Mouse (Mus musculus) MEL (cell line): ENCODE measurements around the gene Slc30a1.

Experiments used
- BHLHE40 ChIP-seq: IDR thresholded peaks from 2 replicates; pipeline ENCODE4 v1.6.1; 2012; ENCODE audit warnings: low read depth, mild to moderate bottlenecking, inconsistent platforms, low read length, improper control_type of control experiment, borderline replicate concordance
- CTCF ChIP-seq, 3 experiments: IDR thresholded peaks in 2 of 3; conservative IDR thresholded peaks in 1 of 3; 2 replicates each; pipeline ENCODE4 v1.5.1; 2011 to 2012; ENCODE audit warnings: low read length in 3 of 3, low read depth in 2 of 3, mild to moderate bottlenecking in 2 of 3, improper control_type of control experiment in 1 of 3, inconsistent platforms in 1 of 3, mixed read lengths in 1 of 3, moderate library complexity in 1 of 3; ENCODE audit not compliant: control insufficient read depth in 1 of 3, insufficient read depth in 1 of 3, poor library complexity in 1 of 3, severe bottlenecking in 1 of 3
- EP300 ChIP-seq, 2 experiments: IDR thresholded peaks; 2 replicates each; pipeline ENCODE4 v1.6.1; 2011; ENCODE audit warnings: improper control_type of control experiment in 2 of 2, low read length in 2 of 2, low read depth in 1 of 2, mild to moderate bottlenecking in 1 of 2
- GATA1 ChIP-seq: IDR thresholded peaks from 2 replicates; pipeline ENCODE4 v1.6.1; 2011; ENCODE audit warnings: low read depth, low read length, improper control_type of control experiment
- MAFK ChIP-seq: IDR thresholded peaks from 2 replicates; pipeline ENCODE4 v1.6.1; 2011; ENCODE audit warnings: low read depth, mild to moderate bottlenecking, low read length, improper control_type of control experiment, borderline replicate concordance
- POLR2A ChIP-seq, 2 experiments: IDR thresholded peaks; 2 replicates each; pipeline ENCODE4 v1.6.1; 2011 to 2012; ENCODE audit warnings: low read length in 2 of 2, mild to moderate bottlenecking in 2 of 2, control low read depth in 1 of 2, improper control_type of control experiment in 1 of 2, low read depth in 1 of 2, moderate library complexity in 1 of 2; ENCODE audit not compliant: control insufficient read depth in 1 of 2, insufficient read depth in 1 of 2, poor library complexity in 1 of 2
- UBTF ChIP-seq: IDR thresholded peaks from 2 replicates; pipeline ENCODE4 v1.6.1; 2012; ENCODE audit warnings: low read depth, mild to moderate bottlenecking, inconsistent platforms, low read length, improper control_type of control experiment, moderate library complexity, borderline replicate concordance; ENCODE audit not compliant: insufficient read depth

DNA sequence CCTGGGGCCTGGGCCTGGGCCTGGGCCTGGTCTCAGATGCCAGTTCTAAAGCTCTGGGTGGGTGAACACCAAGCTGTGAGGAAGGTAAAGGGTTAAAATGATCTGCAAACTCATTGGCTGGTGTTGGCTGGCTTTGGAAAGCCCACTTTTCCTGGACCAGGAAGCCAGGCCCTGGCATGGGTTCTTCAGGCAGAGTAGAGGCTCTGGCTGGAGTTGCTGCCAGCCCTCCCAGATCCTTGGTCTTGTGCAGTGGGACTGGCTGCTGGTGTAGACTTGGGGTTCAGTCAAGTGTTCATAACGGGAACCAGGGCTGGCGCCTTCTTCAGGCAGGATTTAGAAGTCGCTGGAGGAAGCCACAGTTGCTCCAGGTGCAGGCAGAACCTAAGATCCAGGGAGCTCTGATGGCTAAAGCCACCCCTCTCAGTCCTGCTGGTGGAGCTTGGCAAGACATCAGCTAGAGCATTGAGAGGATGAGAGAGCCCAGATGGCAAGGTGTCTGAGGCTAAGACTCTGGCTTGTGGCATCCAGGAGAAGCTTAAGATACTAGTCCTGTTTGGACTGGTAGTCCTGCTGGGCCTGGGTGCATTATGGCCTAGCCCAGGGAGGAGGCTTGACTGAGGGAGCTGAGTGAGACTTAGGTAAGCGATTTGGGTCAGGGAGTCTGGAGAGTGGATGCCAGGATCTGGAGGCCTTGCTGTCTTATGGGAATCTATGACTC is 42.6 kb upstream of the Slc30a1 start:
- no peak for TF ChIP-seq GATA1
- TF ChIP-seq CTCF (IDR thresholded peaks at IDR 0.05 in 2 of 3, conservative IDR thresholded peaks at IDR 0.05 in 1 of 3; ENCODE audit: control insufficient read depth in 1 of 3, insufficient read depth in 1 of 3, low read depth in 2 of 3, low read length in 3 of 3, poor library complexity in 1 of 3, severe bottlenecking in 1 of 3): no peak
- TF ChIP-seq POLR2A (IDR thresholded peaks at IDR 0.05; ENCODE audit: control insufficient read depth in 1 of 2, insufficient read depth in 1 of 2, low read depth in 1 of 2, low read length in 2 of 2, poor library complexity in 1 of 2): no peak
- TF ChIP-seq MAFK: no peak
- no peak for TF ChIP-seq BHLHE40
- TF ChIP-seq EP300 (IDR thresholded peaks at IDR 0.05; ENCODE audit: low read depth in 1 of 2, low read length in 2 of 2): no peak
- TF ChIP-seq UBTF: no peak
